Mouse (Mus musculus) liver, embryonic 16.5 days (tissue): ENCODE measurements around the gene Actbl2. TPM values are rescaled to one million over a fixed set of nuclear protein-coding genes. Genes with fewer than 3 reads are reported as not detected.

Source experiments
- ATAC-seq: fragments of 200-750 bp; cut with Nextera tagmentation; 2 replicates; pipeline ENCODE4 v1.8.0; 2017; ENCODE audit warnings: low read depth, mild to moderate bottlenecking, moderate number of reproducible peaks, moderate library complexity
- H3K27ac ChIP-seq: fragments of 300-500 bp; sonication (generic); 2 replicates; pipeline ENCODE4 v1.5.1; 2014; ENCODE audit warnings: mild to moderate bottlenecking, low read length
- H3K27me3 ChIP-seq: fragments of 300-500 bp; sonication (generic); 2 replicates; pipeline ENCODE4 v1.6.1; 2014; ENCODE audit warnings: low read depth, low read length, mixed read lengths; ENCODE audit not compliant: control insufficient read depth, insufficient read depth
- H3K36me3 ChIP-seq: fragments of 300-500 bp; sonication (generic); 2 replicates; pipeline ENCODE4 v1.6.1; 2014; ENCODE audit warnings: mild to moderate bottlenecking; ENCODE audit not compliant: control insufficient read depth, insufficient read depth
- H3K4me1 ChIP-seq: fragments of 300-500 bp; sonication (generic); 2 replicates; pipeline ENCODE4 v1.6.1; 2014; ENCODE audit warnings: low read depth, low read length, mixed read lengths; ENCODE audit not compliant: control insufficient read depth
- H3K4me2 ChIP-seq: fragments of 300-500 bp; sonication (generic); 2 replicates; pipeline ENCODE4 v1.6.1; 2014; ENCODE audit warnings: low read depth, low read length, mixed read lengths
- H3K4me3 ChIP-seq: fragments of 300-500 bp; sonication (generic); 2 replicates; pipeline ENCODE4 v1.5.1; 2014; ENCODE audit warnings: low read depth, mild to moderate bottlenecking, low read length
- H3K9ac ChIP-seq: fragments of 300-500 bp; sonication (generic); 2 replicates; pipeline ENCODE4 v1.6.1; 2014; ENCODE audit warnings: low read depth, low read length
- H3K9me3 ChIP-seq: fragments of 300-500 bp; sonication (generic); replicated peaks from 2 replicates; pipeline ENCODE4 v1.6.1; 2016; ENCODE audit warnings: low read length; ENCODE audit not compliant: control insufficient read depth
- WGBS: fragments of 180-500 bp; shearing (Covaris S2); extraction: QIAGEN DNeasy Blood & Tissue Kit; methylation state at CpG from one replicate; pipeline ENCODE4 v1.1.7; 2014; ENCODE audit not compliant: insufficient replicate concordance; 5-methylcytosine and 5-hydroxymethylcytosine counted together
- polyA plus RNA-seq: library from polyadenylated mRNA; unstranded; fragments of >200 nt; fragmentation: Nextera tagmentation; extraction: Ambion mirVana; gene quantifications from 2 replicates; pipeline ENCODE4 v1.2.1, GENCODE M21; 2015

The Actbl2 gene
- polyA plus RNA-seq, 1 experiment from 2014 or later, result not detected

DNA sequence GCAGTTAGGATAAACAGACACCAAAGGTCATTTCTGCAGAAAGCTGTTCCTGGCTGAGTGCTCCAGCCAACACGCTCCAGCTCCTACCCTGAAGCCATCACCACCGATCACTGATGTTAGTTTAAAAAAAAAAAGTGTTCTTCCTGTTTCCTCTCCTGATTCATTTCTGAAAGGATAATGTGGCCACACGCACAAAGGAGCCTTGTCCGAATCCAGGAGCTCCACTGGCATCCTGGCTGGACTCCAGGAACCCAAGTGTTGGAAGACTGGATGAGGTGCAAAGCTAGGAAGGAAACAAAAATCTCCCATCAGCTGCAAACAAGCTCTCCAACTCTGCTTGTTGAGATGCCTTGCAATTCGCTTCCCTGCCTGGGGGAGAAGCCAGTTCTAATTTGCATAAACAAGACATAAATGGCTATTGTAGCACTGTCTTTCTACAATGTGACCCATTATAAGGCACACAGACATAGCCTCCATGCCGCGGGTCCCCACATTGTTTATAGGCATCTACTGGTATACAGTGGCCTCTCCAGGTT is 37.2 kb downstream of the Actbl2 start:
- 41% methylated on average over 7 of the region's 7 CpGs for WGBS
- no peak overlapping the region for H3K9ac ChIP-seq
- no peaks in the 10 kb centered on the region for H3K4me1 ChIP-seq
- no peak overlapping the region for H3K27ac ChIP-seq
- no peak overlapping the region for H3K4me3 ChIP-seq
- H3K36me3 ChIP-seq, result no peaks in the 10 kb centered on the region
- ATAC-seq, result no peak
- no peak overlapping the region for H3K4me2 ChIP-seq
- no peaks in the 10 kb centered on the region for H3K27me3 ChIP-seq
- H3K9me3 ChIP-seq, result no peaks in the 10 kb centered on the region

DNA sequence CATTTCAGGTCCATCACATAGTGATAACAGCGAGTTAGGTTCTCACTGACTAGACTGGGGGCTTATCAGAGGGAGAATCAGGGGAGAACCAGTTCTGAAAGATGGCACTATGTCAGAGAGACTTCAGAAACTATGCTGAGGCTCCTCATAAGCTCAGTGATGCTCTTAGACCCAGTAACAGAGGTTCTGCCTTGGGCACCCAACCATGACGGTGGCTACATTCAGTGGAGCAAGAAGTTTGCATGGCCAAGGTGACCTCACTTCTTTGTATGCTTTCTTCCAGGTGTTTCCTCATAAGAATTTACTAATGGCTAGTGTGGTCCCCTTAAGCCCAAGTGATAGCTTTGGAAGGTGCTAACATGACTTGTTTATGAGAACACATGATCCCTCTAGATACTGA is 38.7 kb downstream of the Actbl2 start:
- no peak for ATAC-seq
- Histone ChIP-seq H3K4me3 (no peak overlapping the region), H3K36me3 (no peaks in the 10 kb centered on the region), H3K9ac (no peak overlapping the region), H3K27me3 (no peaks in the 10 kb centered on the region), H3K4me2 (no peak overlapping the region), H3K27ac (no peak overlapping the region), H3K4me1 (no peaks in the 10 kb centered on the region), H3K9me3 (no peaks in the 10 kb centered on the region)
- WGBS, result 59% methylated on average over 2 of the region's 2 CpGs

DNA sequence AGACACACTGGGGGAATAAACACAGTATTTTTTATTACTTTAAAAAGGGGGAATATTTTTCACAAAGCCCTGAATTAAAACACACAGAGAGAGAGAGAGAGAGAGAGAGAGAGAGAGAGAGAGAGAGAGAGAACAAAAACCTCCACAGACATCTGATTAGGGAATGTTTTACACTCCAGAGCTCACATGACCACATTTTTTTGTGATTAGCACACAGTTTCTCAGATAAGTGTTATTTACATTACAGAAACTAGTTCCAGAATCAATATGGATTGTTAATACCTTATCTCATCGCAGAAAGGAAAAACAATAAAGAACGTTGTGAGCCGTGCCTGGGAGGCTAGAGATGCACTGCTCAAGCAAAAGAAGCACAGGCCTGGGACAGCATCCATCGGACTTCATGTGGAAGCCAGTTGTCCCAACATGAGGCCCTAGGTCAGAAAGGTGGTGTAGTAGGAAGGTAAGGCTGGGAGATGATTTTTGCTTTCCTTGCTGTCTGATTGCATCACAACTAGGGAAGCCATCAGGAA is 40.2 kb downstream of the Actbl2 start:
- WGBS, result 49% methylated on average over 4 of the region's 4 CpGs
- peak; percentile 62 for ATAC-seq
- Histone ChIP-seq H3K9me3 (no peaks in the 10 kb centered on the region), H3K4me2 (no peak overlapping the region), H3K36me3 (no peaks in the 10 kb centered on the region), H3K9ac (no peak overlapping the region), H3K4me1 (no peaks in the 10 kb centered on the region), H3K27ac (no peak overlapping the region), H3K27me3 (no peaks in the 10 kb centered on the region), H3K4me3 (no peak overlapping the region)

- Histone ChIP-seq H3K9ac (no peak overlapping the region), H3K9me3 (no peaks in the 10 kb centered on the region), H3K4me2 (no peak overlapping the region), H3K4me1 (no peaks in the 10 kb centered on the region), H3K4me3 (no peak overlapping the region), H3K36me3 (no peaks in the 10 kb centered on the region), H3K27ac (no peak overlapping the region), H3K27me3 (no peaks in the 10 kb centered on the region)
- no peak for ATAC-seq
- 30% methylated on average over 5 of the region's 5 CpGs for WGBS
These were observed 41.2 kb downstream of the Actbl2 start for GRCm38 (mm10) chr13:111296029-111296428.

DNA sequence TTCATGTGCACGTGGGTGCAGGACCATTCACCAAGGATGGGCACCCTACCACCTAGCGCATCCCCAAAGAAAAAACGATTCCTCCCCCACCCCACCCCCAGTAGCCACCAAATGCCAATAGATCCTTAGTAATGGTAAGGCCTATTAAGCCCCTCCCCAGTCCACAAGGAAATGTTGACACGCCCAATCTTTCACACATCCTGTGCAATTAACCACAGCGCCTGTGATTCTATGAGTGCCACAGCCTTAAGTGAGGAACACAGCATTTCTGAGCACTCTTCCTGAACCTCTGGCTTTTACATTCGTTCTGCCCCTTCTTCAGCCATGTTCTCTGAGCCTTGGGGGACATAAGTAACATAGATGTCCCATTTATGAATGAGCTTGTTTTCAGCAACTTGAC is 42.8 kb downstream of the Actbl2 start:
- H3K4me3 ChIP-seq, result no peak overlapping the region
- H3K36me3 ChIP-seq, result no peaks in the 10 kb centered on the region
- WGBS, result 44% methylated on average over 6 of the region's 6 CpGs
- no peaks in the 10 kb centered on the region for H3K4me1 ChIP-seq
- H3K27me3 ChIP-seq, result no peaks in the 10 kb centered on the region
- H3K9me3 ChIP-seq, result no peaks in the 10 kb centered on the region
- no peak for ATAC-seq
- no peak overlapping the region for H3K9ac ChIP-seq
- no peak overlapping the region for H3K27ac ChIP-seq
- H3K4me2 ChIP-seq, result no peak overlapping the region

DNA sequence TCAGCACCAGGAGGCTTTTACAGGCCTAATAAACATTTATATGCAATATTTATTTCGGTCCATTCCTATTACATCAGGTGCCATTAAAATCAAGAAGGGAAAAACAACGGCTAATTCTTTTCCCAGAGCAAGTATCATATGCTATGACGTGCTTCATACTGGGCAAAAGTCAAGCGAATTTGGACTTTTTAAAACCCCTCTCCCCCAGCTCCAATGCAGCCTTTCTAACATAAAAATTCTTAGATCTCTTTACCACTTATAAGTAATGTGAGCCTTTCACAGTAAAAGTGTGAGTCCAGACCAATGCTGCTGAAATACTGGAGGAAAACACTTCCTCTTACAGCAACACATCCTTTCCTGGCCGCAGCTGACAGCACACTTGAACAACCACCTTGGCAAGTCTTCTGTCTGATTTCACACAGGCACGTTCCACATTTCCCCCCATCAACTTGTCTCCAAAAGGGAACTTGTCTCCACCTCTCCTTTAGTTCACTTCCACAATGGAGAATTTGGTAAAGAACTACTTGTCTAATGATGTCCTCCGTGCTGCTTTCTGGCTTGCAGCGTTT is 44.4 kb downstream of the Actbl2 start:
- H3K9me3 ChIP-seq, result no peaks in the 10 kb centered on the region
- H3K4me1 ChIP-seq, result no peaks in the 10 kb centered on the region
- no peak overlapping the region for H3K27ac ChIP-seq
- H3K4me2 ChIP-seq, result no peak overlapping the region
- no peak overlapping the region for H3K4me3 ChIP-seq
- no peaks in the 10 kb centered on the region for H3K27me3 ChIP-seq
- H3K9ac ChIP-seq, result no peak overlapping the region
- 58% methylated on average over 8 of the region's 8 CpGs for WGBS
- no peaks in the 10 kb centered on the region for H3K36me3 ChIP-seq
- no peak for ATAC-seq

DNA sequence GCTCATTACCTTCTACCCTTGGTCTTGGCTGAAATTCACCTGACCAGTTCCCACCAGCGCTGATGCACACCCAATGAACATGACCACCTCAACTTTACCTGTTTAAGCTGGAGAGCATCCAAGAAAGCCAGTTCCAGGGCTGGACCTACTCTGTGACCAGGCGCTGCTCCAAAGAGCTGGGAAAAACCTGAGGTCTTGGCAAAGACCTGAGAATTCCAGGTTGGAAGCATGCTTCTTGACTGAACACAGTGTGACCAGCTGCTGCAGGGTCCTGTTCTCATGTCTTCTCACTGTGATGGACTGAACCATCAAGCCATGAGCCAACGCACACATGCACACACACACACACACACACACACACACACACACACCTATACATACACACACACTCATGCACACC is 46.0 kb downstream of the Actbl2 start:
- H3K4me3 ChIP-seq, result no peak overlapping the region
- H3K9ac ChIP-seq, result no peak overlapping the region
- H3K4me1 ChIP-seq, result no peaks in the 10 kb centered on the region
- 61% methylated on average over 3 of the region's 3 CpGs for whole genome bisulfite sequencing
- no peaks in the 10 kb centered on the region for H3K36me3 ChIP-seq
- H3K4me2 ChIP-seq, result no peak overlapping the region
- ATAC-seq, result no peak
- H3K27ac ChIP-seq, result no peak overlapping the region
- no peaks in the 10 kb centered on the region for H3K27me3 ChIP-seq
- H3K9me3 ChIP-seq, result no peaks in the 10 kb centered on the region

DNA sequence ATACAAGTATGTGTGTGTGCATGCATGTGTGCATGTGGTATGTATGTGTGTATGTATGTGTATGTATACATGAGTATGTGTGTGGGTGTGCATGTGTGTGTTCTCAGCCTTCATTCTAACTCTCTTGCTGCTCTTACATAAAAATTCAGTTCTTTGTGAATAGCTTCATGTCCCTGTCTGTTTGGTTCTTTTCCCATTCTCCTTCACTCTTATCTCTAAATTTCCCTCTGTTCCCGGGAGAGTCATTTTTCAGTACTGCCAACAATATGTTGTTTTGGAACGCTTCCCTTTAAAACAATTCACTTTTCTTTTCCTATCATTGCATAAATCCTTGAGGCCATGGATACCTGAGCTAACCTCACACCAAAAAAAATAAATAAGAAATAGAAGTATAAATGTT is 46.6 kb downstream of the Actbl2 start:
- WGBS, result 62% methylated on average over 2 of the region's 2 CpGs
- H3K9ac ChIP-seq, result no peak overlapping the region

DNA sequence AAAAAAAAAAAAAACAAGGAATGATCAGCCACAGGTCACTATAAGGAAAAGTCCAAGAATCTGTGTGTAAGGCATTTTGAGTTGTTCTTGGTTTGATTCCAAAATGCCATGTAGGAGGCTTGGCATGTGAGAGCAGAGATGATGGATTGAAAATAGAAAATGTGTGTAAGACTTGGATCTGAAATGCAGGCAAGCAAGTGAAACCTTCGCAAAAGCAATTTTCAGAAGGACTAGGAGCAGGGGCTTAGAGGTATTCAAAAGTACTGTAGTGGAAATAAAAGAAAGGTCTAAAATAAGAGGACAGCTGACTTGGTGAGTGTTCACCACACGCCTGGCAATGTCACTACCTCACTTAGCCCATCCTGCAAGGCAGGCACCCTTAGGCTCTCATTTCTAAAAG is 49.4 kb downstream of the Actbl2 start:
- Histone ChIP-seq H3K4me1 (no peaks in the 10 kb centered on the region), H3K9me3 (no peaks in the 10 kb centered on the region), H3K27ac (no peak overlapping the region), H3K4me2 (no peak overlapping the region), H3K9ac (no peak overlapping the region), H3K4me3 (no peak overlapping the region), H3K36me3 (no peaks in the 10 kb centered on the region), H3K27me3 (no peaks in the 10 kb centered on the region)
- no peak for ATAC-seq
- WGBS, result 72% methylated on average over 2 of the region's 2 CpGs

More for the DNA sequence above, 46.6 kb downstream of the Actbl2 start:
- ATAC-seq, result no peak
- no peak overlapping the region for H3K27ac ChIP-seq
- H3K27me3 ChIP-seq, result no peaks in the 10 kb centered on the region
- H3K36me3 ChIP-seq, result no peaks in the 10 kb centered on the region
- no peak overlapping the region for H3K4me2 ChIP-seq
- no peaks in the 10 kb centered on the region for H3K9me3 ChIP-seq
- no peak overlapping the region for H3K4me3 ChIP-seq
- H3K4me1 ChIP-seq, result no peaks in the 10 kb centered on the region
